Mouse (Mus musculus): Measurements from ENCODE around the gene Tob1. TPM values are rescaled to one million over a fixed set of nuclear protein-coding genes. Genes with fewer than 3 reads are reported as not detected.
A peak's percentile ranks its signal among the peaks of the same experiment; 100 is the strongest.

Gene Tob1
- total and polyA plus RNA-seq, 3 experiments, result 208 to 332 (median 296) TPM

- no peak for DNase-seq
Observed at GRCm38 (mm10) chr11:94198405-94199146, 12.7 kb upstream of the Tob1 start.

DNA sequence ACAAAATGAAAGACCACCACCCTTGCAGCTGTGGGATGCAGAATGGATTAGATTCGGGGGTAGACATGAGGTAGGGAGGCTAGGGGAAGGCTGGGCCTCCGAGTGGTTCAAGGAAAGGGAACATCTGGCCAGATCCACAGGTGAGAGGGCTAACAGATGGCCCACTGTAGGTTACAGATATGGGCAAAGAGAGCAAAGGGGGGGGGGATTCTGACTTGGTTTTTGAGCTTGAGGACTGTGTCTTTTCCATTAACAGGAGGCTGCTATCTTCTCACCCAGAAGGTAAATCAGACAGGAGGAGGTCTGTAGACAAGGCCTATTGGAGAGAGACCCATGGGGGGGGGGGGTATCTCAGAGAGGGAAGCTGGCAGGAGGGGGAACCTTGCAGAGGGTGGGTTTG is 11.5 kb upstream of the Tob1 start:
- no peak for DNase-seq

GRCm38 (mm10) chr11:94200422-94200821 is 10.8 kb upstream of the Tob1 start:
- no peak for DNase-seq

DNA sequence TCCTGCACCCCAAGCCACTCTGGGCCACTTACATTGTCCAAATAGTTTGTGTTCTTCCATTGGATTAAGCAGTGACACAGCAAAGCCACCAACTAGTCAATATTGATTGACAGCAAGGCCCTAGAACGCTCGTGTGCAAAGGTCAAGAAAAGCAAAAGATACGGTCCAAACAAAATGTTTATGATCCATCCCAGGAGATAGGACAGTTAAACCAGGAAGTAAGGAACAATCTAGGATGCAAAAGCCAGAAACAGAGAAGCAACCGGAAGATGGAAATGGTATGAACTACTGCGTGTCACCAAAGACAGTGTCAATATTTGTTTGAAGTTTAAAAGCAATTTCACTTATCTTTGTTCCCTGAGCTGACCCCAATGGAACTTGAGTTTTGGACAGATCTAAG is 9.1 kb upstream of the Tob1 start:
- DNase-seq, result no peak

GRCm38 (mm10) chr11:94203066-94203465 is 8.2 kb upstream of the Tob1 start:
- no peak for DNase-seq

DNA sequence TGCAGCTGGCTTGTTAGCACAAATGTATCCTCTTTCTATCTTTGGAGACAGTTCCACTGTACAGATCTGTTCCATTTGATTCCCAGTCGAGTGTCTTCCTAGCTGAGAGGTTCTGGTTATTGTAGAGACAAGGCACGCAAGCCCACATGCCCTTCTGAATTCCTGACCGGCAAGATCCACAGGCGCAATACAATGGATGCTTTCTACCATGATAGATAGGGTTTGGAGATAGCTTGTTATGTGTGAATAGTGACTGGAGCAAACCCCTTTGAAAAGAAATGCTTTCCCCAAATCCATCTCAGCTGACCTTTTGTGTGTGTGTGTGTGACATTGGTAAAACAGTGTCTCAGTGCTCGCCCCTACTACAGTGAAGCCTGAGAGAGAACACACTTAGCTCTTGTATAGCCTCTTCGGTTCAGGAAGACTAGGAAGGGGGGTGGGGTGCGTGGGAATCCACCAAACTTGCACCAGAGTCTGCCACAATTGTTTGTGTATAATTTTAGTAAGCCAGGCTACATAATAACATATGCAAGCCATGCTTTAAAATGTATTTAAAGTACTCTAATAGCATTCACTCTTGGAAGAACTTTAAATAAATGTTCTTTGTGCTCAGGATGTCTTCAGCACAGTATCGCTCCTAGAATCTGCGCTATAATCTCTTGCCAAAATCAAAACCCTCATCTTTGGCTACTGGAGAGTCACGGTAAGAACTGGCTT is 4.7 kb upstream of the Tob1 start:
- no peak for DNase-seq

GRCm38 (mm10) chr11:94208811-94209675 is 2.2 kb upstream of the Tob1 start:
- DNase-seq, result no peak

GRCm38 (mm10) chr11:94209695-94210131 is 1.5 kb upstream of the Tob1 start:
- DNase-seq, result no peak

DNA sequence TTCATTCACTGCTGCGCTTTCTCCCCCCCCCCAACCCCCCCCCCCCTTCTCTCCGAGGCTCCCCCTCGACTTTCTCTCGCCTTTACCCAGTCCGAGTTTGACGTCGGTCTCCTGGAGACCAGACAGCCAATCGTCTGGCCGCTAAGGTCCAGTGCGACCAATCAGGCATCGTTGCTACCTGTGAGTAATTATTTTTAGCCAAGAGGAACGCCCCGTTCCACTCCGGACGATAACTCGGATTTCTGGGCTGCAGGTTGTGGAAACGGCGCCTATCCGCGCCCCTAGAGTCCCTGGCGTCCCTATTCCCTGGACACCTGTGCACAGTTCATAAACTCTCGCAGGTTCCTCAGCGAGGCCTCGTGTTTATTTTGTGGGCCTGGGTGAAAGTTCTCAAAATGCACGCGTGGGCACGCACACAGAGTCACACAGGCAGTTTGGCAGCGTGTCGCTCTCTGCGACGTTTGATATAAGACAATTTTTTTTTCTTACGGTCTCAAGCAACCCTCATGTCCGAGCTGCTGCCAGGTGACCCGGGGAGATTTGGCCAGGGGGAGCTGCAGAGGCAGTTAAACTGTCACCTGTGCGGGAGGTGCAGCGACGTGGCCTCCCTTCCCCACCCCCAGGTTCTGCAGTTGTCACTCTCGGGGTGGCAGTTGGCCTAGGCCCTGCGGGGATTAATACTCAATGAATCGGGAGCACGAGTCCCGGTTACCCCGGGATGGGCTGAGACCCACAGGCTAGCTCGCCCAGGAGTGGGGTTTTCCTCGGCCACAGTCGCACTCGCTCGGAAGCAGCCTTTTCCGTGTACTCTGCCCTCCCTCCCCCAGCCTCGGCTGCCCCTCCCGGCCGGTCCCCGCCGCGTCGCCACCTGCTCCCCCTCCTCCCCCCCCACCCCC is 815 bp upstream of the Tob1 start:
- DNase-seq, result peak; percentile 96

GRCm38 (mm10) chr11:94211651-94212488 is 616 bp downstream of the Tob1 start:
- DNase-seq, result peak; percentile 88

DNA sequence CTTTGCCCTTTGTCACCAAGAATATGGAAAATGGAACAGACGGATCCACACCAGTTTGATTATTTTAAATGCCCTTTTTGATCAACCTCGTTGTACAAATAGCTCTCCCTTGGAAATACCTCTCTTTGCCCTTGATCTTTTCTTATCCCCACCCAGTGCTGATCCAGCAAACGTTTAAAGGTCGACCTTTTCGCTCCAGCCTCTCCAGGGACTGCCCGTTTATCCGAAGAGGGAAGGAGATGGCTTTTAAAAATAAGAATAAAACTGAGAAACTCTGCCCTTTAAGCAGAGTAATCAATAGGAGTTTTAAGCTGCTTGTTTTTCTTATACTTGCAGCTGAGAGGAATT is 1.2 kb downstream of the Tob1 start:
- DNase-seq, result peak; percentile 73

DNA sequence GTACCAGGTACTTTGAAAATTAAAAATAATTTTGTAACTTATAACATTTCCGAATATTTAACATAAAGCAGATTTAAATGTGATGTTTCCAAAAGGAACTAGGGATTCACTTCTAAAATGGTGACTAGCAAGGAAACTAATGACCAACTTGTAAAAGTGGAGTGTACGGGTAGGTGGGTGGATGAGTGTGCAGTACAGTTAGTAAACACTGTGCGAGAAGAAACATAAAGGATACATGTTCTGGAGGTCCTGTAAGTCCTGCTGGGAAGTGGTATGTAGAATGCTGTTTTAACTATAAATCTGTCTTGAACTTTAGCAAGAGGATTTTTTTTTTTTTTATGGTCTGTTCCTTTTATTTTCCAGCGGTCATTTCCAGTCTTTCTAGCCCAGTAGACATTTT is 1.7 kb downstream of the Tob1 start:
- DNase-seq, result no peak

DNA sequence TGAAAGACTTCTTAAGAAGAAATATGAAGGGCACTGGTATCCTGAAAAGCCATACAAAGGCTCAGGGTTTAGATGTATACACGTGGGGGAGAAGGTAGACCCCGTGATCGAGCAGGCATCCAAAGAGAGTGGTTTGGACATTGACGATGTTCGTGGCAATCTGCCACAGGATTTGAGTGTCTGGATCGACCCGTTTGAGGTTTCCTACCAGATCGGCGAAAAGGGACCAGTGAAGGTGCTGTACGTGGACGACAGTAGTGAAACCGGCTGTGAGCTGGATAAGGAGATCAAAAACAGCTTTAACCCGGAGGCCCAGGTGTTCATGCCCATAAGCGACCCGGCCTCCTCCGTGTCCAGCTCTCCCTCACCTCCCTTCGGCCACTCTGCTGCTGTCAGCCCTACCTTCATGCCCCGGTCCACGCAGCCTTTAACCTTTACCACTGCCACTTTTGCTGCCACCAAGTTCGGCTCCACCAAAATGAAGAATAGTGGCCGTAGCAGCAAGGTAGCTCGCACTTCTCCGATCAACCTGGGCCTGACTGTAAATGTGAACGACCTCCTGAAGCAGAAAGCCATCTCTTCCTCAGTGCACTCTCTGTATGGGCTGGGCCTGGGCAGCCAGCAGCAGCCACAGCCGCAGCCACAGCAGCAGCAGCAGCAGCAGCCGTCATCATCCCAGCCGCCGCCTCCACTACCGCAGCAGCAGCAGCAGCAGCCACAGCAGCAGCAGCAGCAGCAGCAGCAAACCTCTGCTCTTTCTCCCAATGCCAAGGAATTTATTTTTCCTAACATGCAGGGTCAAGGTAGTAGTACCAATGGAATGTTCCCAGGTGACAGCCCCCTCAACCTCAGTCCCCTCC is 2.7 kb downstream of the Tob1 start:
- DNase-seq, result peak; percentile 67

DNA sequence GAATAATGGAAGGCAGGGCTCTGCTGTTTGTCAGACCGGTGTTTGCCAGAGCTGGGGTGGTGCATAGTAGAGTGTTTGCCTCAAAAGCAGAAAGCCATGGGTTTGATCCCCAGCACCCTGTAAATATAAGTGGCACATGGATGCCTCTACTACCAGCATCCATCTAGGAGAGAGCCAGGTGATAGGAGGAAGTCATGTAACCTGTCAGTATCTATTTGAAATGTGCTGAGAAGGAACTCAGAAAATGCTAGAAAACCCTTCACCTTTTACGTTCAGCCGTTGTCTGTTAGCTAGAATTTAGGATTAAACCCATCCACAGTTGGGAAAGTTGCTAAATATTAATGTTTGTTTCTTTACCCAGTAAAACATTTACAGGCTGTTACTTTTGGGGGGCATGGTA is 4.3 kb downstream of the Tob1 start:
- DNase-seq, result no peak

DNA sequence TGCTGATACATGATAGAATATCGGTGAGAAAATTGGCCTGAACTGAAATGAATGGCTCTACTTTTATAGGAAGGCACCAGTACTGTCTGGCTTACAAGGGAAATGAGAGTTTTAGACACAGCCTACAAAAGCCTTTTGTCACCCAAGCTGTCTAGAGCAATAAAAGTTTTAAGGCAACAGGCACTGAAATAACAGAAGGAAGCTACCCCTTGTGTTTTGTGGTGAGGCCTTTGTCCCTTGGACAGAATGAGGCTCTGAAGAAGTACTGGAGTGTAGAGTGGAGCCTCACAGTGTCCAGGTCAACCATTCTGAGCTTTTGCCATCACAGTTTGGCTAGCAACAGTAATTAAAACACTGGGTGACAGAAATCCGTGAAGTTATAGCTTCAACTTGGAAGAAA is 5.0 kb downstream of the Tob1 start:
- no peak for DNase-seq

DNA sequence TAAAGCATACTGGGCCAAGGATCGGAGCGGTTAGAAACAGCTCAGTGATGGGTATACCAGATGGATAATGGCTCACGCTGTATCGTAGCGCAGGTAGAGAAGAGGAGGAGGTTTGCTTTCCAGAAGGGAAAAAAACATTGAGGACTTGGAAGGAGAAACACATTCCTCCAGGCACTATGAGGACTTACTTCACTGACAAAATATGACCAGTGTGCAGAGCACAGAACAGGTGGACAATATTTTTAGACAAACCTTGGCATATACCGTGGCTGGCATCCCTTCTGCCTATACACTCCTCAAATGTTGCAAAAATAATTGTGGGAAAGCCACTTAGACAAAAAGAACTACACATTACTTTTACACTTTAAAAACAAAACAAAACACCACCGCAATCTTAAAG is 10.0 kb downstream of the Tob1 start:
- DNase-seq, result no peak

- no peak for DNase-seq
Observed at GRCm38 (mm10) chr11:94223531-94223930, 12.3 kb downstream of the Tob1 start.

GRCm38 (mm10) chr11:94225985-94226384 is 14.7 kb downstream of the Tob1 start:
- peak; percentile 73 for DNase-seq

DNA sequence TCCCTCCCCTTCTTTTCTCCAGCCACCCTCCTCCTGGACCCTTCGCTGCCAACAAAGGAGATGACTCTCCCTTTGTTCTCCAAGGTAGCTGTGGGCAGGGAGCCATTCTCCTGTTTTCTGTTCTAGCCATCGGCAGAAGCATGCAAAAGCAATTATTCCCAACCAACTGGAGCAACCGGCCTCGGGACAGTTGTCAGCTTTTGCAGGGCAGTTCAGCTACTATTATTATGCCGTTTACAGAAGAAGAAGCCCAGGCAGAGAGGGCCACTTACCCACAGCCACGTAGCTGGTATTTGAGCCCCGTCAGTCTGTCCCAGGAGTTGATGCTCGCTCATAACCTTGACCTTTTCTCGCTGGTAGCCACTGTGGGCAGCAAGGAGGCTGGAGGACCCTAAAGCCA is 17.2 kb downstream of the Tob1 start:
- DNase-seq, result peak; percentile 53

All from adrenal gland, adult 2 months (tissue).